Mouse (Mus musculus) urinary bladder, postnatal 36 days (tissue): ENCODE measurements at regions not wholly inside any gene's neighbourhood (a gene's known extent, or its start where the extent isn't known, plus 50 kb on each side); places are given as distances from the start of the nearest gene placed in this dataset.
"Not testable (repeated sequence)": the region's sequence is repeated elsewhere in the genome, so short reads cannot be mapped to it uniquely, and the experiment has no call there.

Experiments used
- DNase-seq, 2 experiments: peaks; one replicate each; pipeline ENCODE4 v3.0.0; 2022; ENCODE audit warnings: low spot score in 2 of 2, mixed read lengths in 1 of 2

DNA sequence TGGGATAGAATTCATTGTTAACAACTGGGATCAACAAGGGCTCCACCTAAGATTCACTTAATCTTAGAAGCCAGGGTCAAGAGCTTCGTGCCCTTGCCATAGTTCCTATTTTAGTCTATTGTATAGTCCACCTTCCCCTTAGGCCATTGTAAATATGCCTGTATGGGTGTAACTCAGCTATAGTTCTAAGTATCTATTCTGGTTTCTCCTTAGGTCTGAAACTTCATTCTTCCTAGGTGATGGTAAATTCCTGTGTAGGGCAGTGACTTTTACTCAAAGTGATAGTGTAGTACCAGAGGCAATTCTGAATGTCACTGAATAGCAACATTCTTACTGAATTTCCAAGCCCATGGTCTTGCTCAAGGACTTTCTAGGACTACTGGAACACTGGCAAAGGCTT is 989.4 kb downstream of the Ankrd7 start:
- DNase-seq = not testable (repeated sequence)

DNA sequence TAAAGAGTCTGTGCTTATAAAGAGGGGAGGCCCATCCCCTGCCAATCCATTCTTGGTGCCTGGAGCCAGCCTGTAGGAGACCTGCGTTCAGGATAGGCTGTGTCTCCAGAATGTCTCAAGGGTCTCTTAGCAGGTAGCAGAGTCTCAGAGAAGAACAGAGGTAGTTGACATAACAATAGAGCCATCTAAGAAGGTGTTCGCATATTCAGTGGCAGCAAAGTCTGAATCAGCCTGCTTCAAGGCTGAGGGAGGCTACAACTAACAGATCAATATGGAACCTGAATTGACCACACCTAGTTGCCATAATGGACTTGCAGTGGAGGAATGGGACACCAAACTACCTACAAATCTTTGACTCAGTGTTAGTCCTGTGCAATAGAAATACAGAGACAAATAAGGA is 998.0 kb downstream of the Ankrd7 start:
- DNase-seq = no peak

DNA sequence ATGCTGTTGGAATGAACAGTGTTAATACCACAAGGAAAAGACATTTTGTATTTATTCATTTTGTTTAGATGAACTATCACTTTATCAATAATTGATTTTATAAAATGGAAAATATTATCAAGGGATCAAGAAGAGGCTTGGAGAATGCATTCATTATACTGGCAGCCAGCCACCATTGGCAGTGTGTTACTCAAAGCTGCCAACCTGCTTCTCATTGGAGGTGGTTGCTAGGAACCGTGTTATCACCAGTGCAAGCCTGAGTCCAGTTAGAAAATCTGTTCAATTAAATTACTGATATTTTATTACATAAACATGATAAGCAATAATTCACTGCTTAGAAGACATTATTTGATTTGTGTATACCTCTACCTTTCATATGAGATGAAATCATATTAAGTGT is 1003.6 kb downstream of the Ankrd7 start:
- DNase-seq = no peak

DNA sequence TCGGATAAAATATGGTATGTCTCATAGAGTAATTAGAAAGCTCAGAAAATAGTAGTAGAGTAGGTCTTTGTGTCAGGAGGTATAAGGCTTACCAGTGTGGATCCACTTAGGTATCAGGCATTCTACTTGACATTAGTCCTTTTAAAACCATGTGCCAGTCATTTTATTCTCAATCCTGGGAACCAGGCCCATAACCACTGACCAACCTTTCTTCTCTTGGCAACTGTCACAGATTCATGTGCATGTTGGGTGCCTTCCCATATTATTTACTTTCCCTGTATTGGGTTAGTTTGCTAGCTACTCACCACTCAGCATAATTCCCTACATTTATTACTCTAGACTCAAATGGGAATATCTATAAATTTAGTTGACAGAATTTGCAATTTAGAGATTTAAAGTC is 1045.1 kb downstream of the Ankrd7 start:
- DNase-seq = no peak

DNA sequence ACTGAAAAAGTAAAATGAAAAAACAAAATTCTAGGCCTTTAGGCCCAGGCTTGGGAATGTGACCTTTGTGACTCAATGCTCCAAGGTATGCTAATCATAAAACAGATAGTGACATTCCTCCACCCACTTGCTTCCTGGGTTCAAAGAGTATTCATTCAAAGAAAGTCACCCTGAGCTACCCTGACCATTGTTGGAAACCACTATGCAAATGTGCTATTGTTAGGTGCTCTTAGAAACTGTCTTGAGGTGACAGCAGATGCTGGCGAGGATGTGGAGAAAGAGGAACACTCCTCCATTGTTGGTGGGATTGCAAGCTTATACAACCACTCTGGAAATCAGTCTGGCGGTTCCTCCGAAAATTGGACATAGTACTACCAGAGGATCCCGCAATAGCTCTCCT is 1075.7 kb downstream of the Ankrd7 start:
- DNase-seq = not testable (repeated sequence)

DNA sequence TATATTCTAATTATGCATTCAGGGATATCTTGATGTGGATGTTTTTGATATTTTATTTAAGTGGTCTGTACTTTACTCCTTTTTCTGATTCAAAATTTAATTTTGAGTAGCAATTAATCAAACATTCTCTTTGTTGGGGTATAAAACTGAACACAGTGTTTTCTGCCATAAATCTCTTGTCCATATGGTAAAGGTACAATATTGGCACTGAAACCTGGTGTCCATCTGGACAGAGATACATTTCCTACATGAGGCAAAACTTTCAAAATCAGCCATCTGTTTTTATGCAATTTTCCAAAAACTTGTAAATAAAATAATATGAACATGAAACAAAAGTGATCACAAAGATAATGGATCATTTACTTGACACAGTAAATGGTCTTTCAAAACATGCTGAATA is 1078.2 kb downstream of the Ankrd7 start:
- DNase-seq = no peak

DNA sequence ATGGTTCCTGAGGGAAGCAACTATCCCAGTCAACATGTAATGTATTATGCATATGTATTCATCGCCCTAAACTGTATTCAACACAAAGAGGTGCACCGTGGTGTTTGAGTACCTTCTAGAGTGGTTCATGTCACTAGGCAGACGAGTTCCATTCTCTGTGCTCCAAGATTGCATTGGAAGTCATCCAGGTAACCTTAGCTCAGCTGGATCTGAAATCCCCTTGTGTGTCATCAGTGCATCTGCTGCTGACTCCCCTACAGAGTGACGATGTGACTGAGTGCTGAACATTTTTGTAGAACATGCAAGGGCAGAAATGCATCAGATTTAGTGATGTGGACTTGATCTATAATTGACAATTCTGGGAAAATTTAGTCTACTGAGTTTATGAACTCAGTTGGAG is 1079.6 kb downstream of the Ankrd7 start:
- DNase-seq = no peak

DNA sequence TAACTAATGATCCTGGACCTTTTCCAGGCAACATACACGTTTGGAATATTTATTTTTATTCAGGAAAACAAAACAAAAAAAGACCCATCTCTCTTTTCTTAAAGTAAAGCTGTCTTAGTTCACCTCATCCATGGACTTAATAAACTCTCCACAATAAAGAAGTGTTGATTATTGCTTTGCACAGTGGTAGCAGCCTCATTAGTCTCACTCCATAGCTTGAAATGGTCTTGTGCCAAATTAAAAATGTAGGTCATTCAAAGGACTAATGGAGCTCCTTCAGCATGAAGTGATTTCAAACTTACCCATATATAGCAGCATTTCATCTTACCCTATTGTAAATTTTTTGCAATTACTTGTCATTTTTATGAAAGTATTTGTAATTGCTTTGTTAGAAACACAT is 1109.8 kb downstream of the Ankrd7 start:
- no peak for DNase-seq

DNA sequence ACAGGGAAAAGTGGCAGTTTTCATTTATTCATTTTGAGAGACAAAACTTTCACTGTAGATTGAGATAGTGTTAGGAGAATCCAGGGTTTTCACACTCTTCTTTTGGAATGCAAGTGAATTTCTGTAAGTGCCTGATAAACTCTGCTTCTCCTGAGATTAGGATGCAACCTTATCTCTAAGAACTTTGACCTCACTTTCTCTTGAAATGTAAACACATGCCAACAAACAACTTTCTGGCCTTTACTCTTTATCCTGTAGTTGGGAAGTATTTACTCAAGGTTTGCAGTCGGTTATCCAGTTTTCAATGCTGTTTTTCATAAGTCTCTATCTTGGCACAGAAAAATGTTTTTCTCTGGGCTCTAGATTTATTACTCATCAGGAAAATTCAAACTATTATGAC is 1125.7 kb downstream of the Ankrd7 start:
- no peak for DNase-seq

DNA sequence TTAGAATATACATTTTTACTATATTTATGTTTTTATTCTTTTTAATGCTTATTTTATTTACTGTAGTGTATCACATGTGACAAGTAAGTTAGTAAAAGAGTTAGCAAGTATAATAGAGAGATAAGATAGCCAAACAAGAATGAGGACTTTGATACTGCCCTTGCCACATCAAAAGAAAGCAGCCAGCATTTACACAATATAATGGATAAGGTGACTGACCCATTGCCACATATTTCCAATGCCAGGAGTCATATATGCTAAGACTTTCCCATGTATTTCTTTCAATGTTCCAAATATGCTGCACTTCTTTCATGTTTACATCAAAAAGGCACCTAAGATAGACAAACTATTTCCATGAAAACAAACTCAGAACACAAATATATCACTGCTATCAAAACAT is 1162.3 kb downstream of the Ankrd7 start:
- no peak for DNase-seq

DNA sequence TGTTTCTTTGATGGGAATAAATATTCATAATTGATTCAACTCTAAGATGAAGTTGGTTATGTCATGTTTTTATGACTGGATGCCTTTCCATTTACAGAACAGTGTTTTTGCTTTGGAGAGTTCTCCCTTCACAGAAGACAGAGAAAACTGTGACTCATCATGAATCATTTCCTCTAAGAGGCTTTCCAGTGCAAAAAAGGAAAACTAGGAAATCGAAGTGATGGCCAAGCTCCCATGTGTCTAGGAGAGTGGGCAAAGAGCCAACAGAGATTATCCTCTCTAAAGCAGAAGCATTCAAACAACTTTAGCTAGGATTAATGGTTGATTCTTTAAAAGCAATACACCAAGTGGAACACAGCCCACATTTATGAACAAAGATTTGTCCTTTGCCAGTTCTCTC is 1171.7 kb downstream of the Ankrd7 start:
- peak in 1 of 2 experiments; percentile 0 for DNase-seq

DNA sequence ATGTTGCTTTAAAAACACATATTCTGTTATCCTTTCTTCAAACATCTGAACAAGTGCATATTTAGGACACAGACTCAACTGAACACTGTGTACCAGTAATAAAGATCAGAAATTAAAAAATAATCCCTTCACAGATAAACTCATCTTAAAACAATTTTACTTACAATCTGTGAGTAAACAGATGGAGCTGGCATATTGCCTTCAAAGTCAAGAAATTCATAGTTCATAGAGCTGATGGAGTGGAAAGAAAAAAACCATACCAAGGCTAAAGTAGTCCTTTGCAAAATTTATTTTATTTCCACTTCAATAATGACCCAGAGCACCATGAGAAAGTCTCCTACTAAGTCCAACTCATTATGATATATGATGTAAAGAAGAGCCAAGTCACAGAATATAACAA is 1136.6 kb upstream of the Kcnd2 start:
- no peak for DNase-seq

DNA sequence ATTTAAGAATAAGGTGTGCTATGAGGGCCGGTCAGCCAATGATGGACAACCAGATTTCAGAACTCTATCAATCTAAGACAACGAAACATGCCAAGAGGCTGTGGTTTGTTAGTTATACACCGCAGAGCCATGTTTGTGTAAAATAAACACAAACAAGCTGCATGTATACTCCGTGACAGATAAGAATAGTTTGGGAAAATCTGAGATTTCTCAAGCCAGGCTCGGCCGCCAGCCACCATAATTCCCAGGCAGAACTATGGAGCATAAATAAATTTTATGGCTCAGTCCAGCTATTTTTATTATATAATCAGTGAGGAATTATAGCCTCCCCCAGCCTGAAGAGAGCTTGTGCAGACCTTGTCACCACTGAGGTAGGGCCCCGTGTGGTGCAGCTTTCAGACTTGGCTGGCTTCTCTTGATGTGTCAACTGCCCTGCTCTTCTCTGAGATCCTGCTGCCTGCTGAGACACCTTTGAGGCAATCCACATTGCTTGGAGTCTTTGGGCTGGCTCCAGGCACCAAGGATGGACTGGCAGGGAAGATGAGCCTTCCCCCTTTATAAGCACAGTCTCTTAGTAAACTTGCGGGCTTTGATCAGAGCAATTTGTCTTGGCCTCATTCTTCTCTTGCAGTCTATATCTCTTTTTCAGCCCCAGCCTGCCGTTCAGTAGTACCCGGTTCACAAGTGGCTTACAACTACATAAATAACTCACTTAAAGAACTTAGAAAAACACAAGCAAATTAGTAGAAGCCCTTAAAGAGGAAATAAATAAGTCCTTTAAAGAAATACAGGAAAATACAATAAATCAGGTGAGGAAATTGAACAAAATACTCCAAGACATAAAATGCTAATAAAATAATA is 1123.0 kb upstream of the Kcnd2 start:
- no peak for DNase-seq

DNA sequence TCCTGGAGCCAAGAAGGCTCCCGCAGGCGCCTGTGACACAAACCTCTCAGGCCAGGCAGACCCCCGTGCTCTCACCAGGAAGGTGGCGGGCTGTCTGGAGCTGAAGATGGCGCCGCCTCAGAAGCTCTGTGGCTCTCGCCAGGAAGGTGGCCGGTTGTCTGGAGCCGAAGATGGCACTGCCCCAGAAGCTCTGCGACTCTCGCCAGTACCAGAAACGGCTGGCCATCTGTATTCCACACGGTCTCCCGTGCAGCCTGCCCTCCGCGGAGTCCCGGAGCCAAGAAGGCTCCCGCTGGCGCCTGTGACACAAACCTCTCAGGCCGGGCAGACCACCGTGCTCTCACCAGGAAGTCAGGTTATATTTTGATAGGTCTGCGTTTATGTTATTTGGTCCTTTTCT is 1081.3 kb upstream of the Kcnd2 start:
- DNase-seq = not testable (repeated sequence)

DNA sequence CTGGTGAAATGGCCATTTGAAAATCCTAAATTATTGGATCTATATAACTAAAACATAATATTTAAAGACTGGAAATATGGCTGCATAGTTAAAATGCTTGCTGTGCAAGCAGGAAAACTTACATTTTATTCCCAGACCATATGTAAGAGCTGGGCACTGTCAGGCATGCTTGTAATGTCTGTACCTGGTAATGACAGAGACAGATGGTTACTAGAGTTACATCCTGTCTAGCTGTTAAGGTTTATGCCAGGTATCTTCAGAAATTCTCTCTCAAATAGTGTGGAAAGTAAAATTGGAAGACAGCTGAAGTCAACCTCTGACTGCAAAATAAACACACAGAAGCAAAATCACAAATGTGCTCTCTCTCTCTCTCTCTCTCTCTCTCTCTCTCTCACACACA is 1077.8 kb upstream of the Kcnd2 start:
- DNase-seq = no peak
